ENCODE assay signal across 8 mouse cellular contexts in genomic region chr13:21783255-21783617, GRCm38 (mm10). TPM values are rescaled to one million over a fixed set of nuclear protein-coding genes. Genes with fewer than 3 reads are reported as not detected.
DNase-seq lines count a peak whose midpoint lies in the region; ATAC-seq and TF ChIP-seq lines count a peak whose summit lies in the region.

Gene Hist1h3i, minus strand, starts transcription at chr13:21783370.

- TF ChIP-seq CTCF in gastrocnemius, adult 2 months (IDR thresholded peaks at IDR 0.05), result no peak
- TF ChIP-seq CTCF in hindbrain, postnatal 0 days (IDR thresholded peaks at IDR 0.05; ENCODE audit: low read depth), result no peak

- H3K36me3 ChIP-seq in hindbrain, postnatal 0 days (ENCODE audit: insufficient read depth, low read length), result no peaks in the 10 kb centered on the region

- peaks cover 9% of the 10 kb centered on the region; the same call in 1 of the 2 replicates for H3K4me1 ChIP-seq in hindbrain, postnatal 0 days (ENCODE audit: insufficient read depth, low read length)

- H3K27ac ChIP-seq in gastrocnemius, adult 2 months, result peak within 1 kb of the TSS; percentile 81
- peak within 1 kb of the TSS; percentile 67 for H3K27ac ChIP-seq in hindbrain, postnatal 0 days

- intact Hi-C loops in gastrocnemius, adult 2 months (cut with DNase I), result loop anchor here (10.0 kb wide), 2 partner anchors 68 to 1652 kb away; partner anchors contain the start of genes Hist1h2ai, Hist1h2bl and Hist1h3h

- WGBS in hindbrain, postnatal 0 days, result 1% methylated on average over 13 of the region's 20 CpGs

- H3K4me2 ChIP-seq in hindbrain, postnatal 0 days (ENCODE audit: low read depth, low read length), result peak within 1 kb of the TSS; percentile 68

- ATAC-seq in common myeloid progenitor, adult 5-6 weeks (replicated peaks; ENCODE audit: low read depth, poor library complexity, severe bottlenecking), result peak; percentile 33
- peak; percentile 77 for ATAC-seq in hindbrain, postnatal 0 days
- peak; percentile 44 for ATAC-seq in megakaryocyte, adult 5-6 weeks (ENCODE audit: poor library complexity, severe bottlenecking)

- no peaks in the 10 kb centered on the region for H3K27me3 ChIP-seq in hindbrain, postnatal 0 days (ENCODE audit: insufficient read depth, low read length)

- peak; percentile 47 for DNase-seq in urinary bladder, postnatal 14 days (ENCODE audit: low spot score)
- no peak for DNase-seq in urinary bladder, adult 2 months (ENCODE audit: low spot score)
- peak; percentile 41 for DNase-seq in gastrocnemius, adult 2 months
- DNase-seq in hindbrain, postnatal 0 days (ENCODE audit: low spot score), result peak; percentile 90
- peak; percentile 19 to 52 for DNase-seq in left cerebral cortex, adult 8-10 months (ENCODE audit: low spot score in 2 of 2)
- peak; percentile 8 for DNase-seq in right cerebral cortex, postnatal 4 days

- H3K4me3 ChIP-seq in gastrocnemius, adult 2 months, result peak within 1 kb of the TSS; percentile 76
- peak within 1 kb of the TSS; percentile 34 for H3K4me3 ChIP-seq in hindbrain, postnatal 0 days (ENCODE audit: low read length)

- no peaks in the 10 kb centered on the region for H3K9me3 ChIP-seq in hindbrain, postnatal 0 days (ENCODE audit: low read length)

- peak within 1 kb of the TSS; percentile 57 for H3K9ac ChIP-seq in hindbrain, postnatal 0 days (replicated peaks; ENCODE audit: low read length)

RNA-seq across cellular contexts. Expression of gene Hist1h3i, which starts in this region (rescaled TPM):
- 0.65 and 0.96 TPM in 2 replicates for polyA plus RNA-seq in urinary bladder, adult 2 months (2012; rRNA removed)
- total RNA-seq in common myeloid progenitor, adult 5-6 weeks (2017), result 252 and 264 TPM in 2 replicates
- total RNA-seq in gastrocnemius, adult 2 months (2021), result 10 to 100 TPM; 10.1 to 10.3 TPM
- total RNA-seq in hindbrain, postnatal 0 days (2014; rRNA removed), result 789 and 1,626 TPM in 2 replicates
- 24.5 and 29.0 TPM in 2 replicates for polyA plus RNA-seq in hindbrain, postnatal 0 days (2015; fragmentation: Nextera tagmentation; extraction: Ambion mirVana)
- total RNA-seq in left cerebral cortex, adult 8-10 months (2022), result 10 to 100 TPM; 44.4 to 70.8 (median 54.9) TPM
- 290 and 369 TPM in 2 replicates for total RNA-seq in megakaryocyte, adult 5-6 weeks (2015)
- 211 and 245 TPM in 2 replicates for total RNA-seq in megakaryocyte, adult 5-6 weeks (2017)

Comparison
In these comparisons a context has a peak if more than half of its experiments do, and no peak if none do; other contexts are left out.
1. RNA of gene Hist1h3i (total RNA-seq): 789 to 1,626 TPM in hindbrain, postnatal 0 days, 211 to 369 TPM in megakaryocyte, adult 5-6 weeks, 252 to 264 TPM in common myeloid progenitor, adult 5-6 weeks and 44.4 to 70.8 TPM in left cerebral cortex, adult 8-10 months; 10.1 to 10.3 TPM in gastrocnemius, adult 2 months; every median in the first group is over 4 times any median in the second.
2. RNA of gene Hist1h3i (polyA plus RNA-seq): 24.5 to 29.0 TPM in hindbrain, postnatal 0 days; 0.65 to 0.96 TPM in urinary bladder, adult 2 months; every median in the first group is over 10 times any median in the second.
3. Peak in every context shown above with its lines, with median percentiles within 50 percentile points of each other: ATAC-seq.